8 mouse cellular contexts compared by ENCODE assay signal in genomic region chr10:22149691-22150465, GRCm38 (mm10). TPM values are rescaled to one million over a fixed set of nuclear protein-coding genes. Genes with fewer than 3 reads are reported as not detected.
A peak's percentile ranks its signal among the peaks of the same experiment; 100 is the strongest.
DNase-seq lines count a peak whose midpoint lies in the region; ATAC-seq and TF ChIP-seq lines count a peak whose summit lies in the region.

No protein-coding gene starts in this region.

- DNase-seq in kidney, adult 11 months, result peak; percentile 14
- no peak for DNase-seq in kidney, postnatal 14 days
- DNase-seq in G1E (ENCODE audit: low spot score), result no peak
- DNase-seq in kidney, adult 9 months, result peak; percentile 32
- no peak for DNase-seq in layer of hippocampus, adult 18-20 months (ENCODE audit: low spot score in 2 of 2)
- DNase-seq in left cerebral cortex, postnatal 36 days (ENCODE audit: low spot score in 2 of 2), result no peak

- no peaks in the 10 kb centered on the region for H3K36me3 ChIP-seq in G1E (replicated peaks)
- no peaks in the 10 kb centered on the region for H3K36me3 ChIP-seq in forebrain, embryonic 13.5 days (ENCODE audit: poor library complexity, severe bottlenecking)
- no peaks in the 10 kb centered on the region for H3K36me3 ChIP-seq in midbrain, embryonic 16.5 days (ENCODE audit: control insufficient read depth, insufficient read depth, low read length)

- H3K4me1 ChIP-seq in G1E (ENCODE audit: insufficient read depth, low read depth, low read length), result no peaks in the 10 kb centered on the region
- H3K4me1 ChIP-seq in forebrain, embryonic 13.5 days, result peaks cover 28% of the 10 kb centered on the region
- peaks cover 11% of the 10 kb centered on the region for H3K4me1 ChIP-seq in midbrain, embryonic 16.5 days (ENCODE audit: control insufficient read depth, insufficient read depth, low read length)

- under 1% methylated on average over 50 of the region's 50 CpGs for WGBS in forebrain, embryonic 13.5 days
- WGBS in midbrain, embryonic 16.5 days, result under 1% methylated on average over 48 of the region's 50 CpGs

- TF ChIP-seq CTCF in G1E (IDR thresholded peaks at IDR 0.05; ENCODE audit: low read depth, low read length), result no peak

- no peak overlapping the region for H3K27ac ChIP-seq in forebrain, embryonic 13.5 days
- no peak overlapping the region for H3K27ac ChIP-seq in midbrain, embryonic 16.5 days (ENCODE audit: low read length)

- peak overlapping the region; percentile 71; the same call in 1 of the 2 replicates for H3K9ac ChIP-seq in forebrain, embryonic 13.5 days
- no peak overlapping the region for H3K9ac ChIP-seq in midbrain, embryonic 16.5 days (ENCODE audit: low read depth, low read length)

- peak overlapping the region; percentile 85 for H3K4me2 ChIP-seq in forebrain, embryonic 13.5 days
- peak overlapping the region; percentile 84 for H3K4me2 ChIP-seq in midbrain, embryonic 16.5 days (ENCODE audit: low read length)

- no peaks in the 10 kb centered on the region for H3K27me3 ChIP-seq in G1E (ENCODE audit: insufficient read depth, low read length)
- peaks cover 49% of the 10 kb centered on the region for H3K27me3 ChIP-seq in forebrain, embryonic 13.5 days
- peaks cover 16% of the 10 kb centered on the region; the same call in 1 of the 2 replicates for H3K27me3 ChIP-seq in midbrain, embryonic 16.5 days (ENCODE audit: control insufficient read depth, insufficient read depth, low read depth, low read length)

- peaks cover 4% of the 10 kb centered on the region; the same call in 1 of the 2 replicates for H3K9me3 ChIP-seq in G1E (replicated peaks)
- H3K9me3 ChIP-seq in forebrain, embryonic 13.5 days (replicated peaks), result no peaks in the 10 kb centered on the region
- no peaks in the 10 kb centered on the region for H3K9me3 ChIP-seq in midbrain, embryonic 16.5 days (replicated peaks; ENCODE audit: control insufficient read depth, low read length, poor library complexity, severe bottlenecking)

- H3K4me3 ChIP-seq in G1E (ENCODE audit: low read depth, low read length), result peak overlapping the region; percentile 67; the same call in 1 of the 2 replicates
- peak overlapping the region; percentile 58 for H3K4me3 ChIP-seq in forebrain, embryonic 13.5 days
- H3K4me3 ChIP-seq in midbrain, embryonic 16.5 days (ENCODE audit: low read depth, low read length), result peak overlapping the region; percentile 50

- ATAC-seq in G1E (ENCODE audit: extremely low read depth, insufficient number of reproducible peaks, low FRiP score, poor library complexity, severe bottlenecking), result no peak; the same call in 1 of the 2 replicates
- ATAC-seq in forebrain, embryonic 13.5 days, result no peak
- ATAC-seq in midbrain, embryonic 16.5 days, result no peak

- intact Hi-C loops in left cerebral cortex, postnatal 36 days (cut with DNase I), result loop anchor here (5.0 to 10.0 kb wide), 2 partner anchors 667 to 695 kb away; no protein-coding TSS in a partner anchor

RNA-seq across cellular contexts. Expression of gene E030030I06Rik, which starts 0.8 kb away (rescaled TPM):
- total RNA-seq in G1E (2014; fragmentation: Nextera tagmentation) (4.2 TPM in 1 of 2 replicates, not detected in the other), G1E (2017) (2.6 and 3.5 TPM in 2 replicates)
- 0.34 and 0.40 TPM in 2 replicates for polyA plus RNA-seq in G1E (2012)
- polyA plus RNA-seq in forebrain, embryonic 13.5 days (2015; fragmentation: Nextera tagmentation; extraction: Ambion mirVana), result 8.9 and 10.3 TPM in 2 replicates
- 1.9 and 2.9 TPM in 2 replicates for polyA plus RNA-seq in midbrain, embryonic 16.5 days (2015; fragmentation: Nextera tagmentation; extraction: Ambion mirVana)
- 1 to 10 TPM in 1 of 2 experiments, not detected in 1; 1.5 TPM for total RNA-seq in layer of hippocampus, adult 18-20 months (2021)
- total RNA-seq in left cerebral cortex, postnatal 36 days (2021), result 1 to 10 TPM in 1 of 2 experiments, under 1 TPM in 1; 0.86 to 2.5 TPM

RNA-seq across cellular contexts. Expression of gene Raet1e, which starts 8.5 kb away (rescaled TPM):
- not detected in 2 replicates for total RNA-seq in G1E (2014; fragmentation: Nextera tagmentation)
- 0.23 and 0.27 TPM in 2 replicates for total RNA-seq in G1E (2017)
- polyA plus RNA-seq in G1E (2012), result 0.03 TPM in 1 of 2 replicates, not detected in the other
- 2.5 and 2.8 TPM in 2 replicates for polyA plus RNA-seq in forebrain, embryonic 13.5 days (2015; fragmentation: Nextera tagmentation; extraction: Ambion mirVana)
- 0.46 and 1.2 TPM in 2 replicates for polyA plus RNA-seq in midbrain, embryonic 16.5 days (2015; fragmentation: Nextera tagmentation; extraction: Ambion mirVana)
- total RNA-seq in layer of hippocampus, adult 18-20 months (2021), result not detected
- not detected for total RNA-seq in left cerebral cortex, postnatal 36 days (2021)

RNA-seq across cellular contexts. Expression of gene H60b, which starts 8.5 kb away (rescaled TPM):
- total RNA-seq in G1E (2014; fragmentation: Nextera tagmentation), result 5.9 and 6.8 TPM in 2 replicates
- total RNA-seq in G1E (2017), result 1.3 and 1.5 TPM in 2 replicates
- not detected in 2 replicates for polyA plus RNA-seq in G1E (2012)
- 0.61 and 0.81 TPM in 2 replicates for polyA plus RNA-seq in forebrain, embryonic 13.5 days (2015; fragmentation: Nextera tagmentation; extraction: Ambion mirVana)
- 0.35 and 0.57 TPM in 2 replicates for polyA plus RNA-seq in midbrain, embryonic 16.5 days (2015; fragmentation: Nextera tagmentation; extraction: Ambion mirVana)
- not detected for total RNA-seq in layer of hippocampus, adult 18-20 months (2021)
- total RNA-seq in left cerebral cortex, postnatal 36 days (2021), result under 1 TPM; 0.50 to 0.69 TPM

Comparison
In these comparisons a context has a peak if more than half of its experiments do, and no peak if none do; other contexts are left out.
1. DNase-seq: peak in kidney, adult 11 months (single experiment) and kidney, adult 9 months (single experiment); none in kidney, postnatal 14 days (single experiment), G1E (single experiment), layer of hippocampus, adult 18-20 months (0 of 2) and left cerebral cortex, postnatal 36 days (0 of 2).
2. Peak in every context shown above with its lines, with median percentiles within 50 percentile points of each other: H3K4me3 ChIP-seq.